Mouse (Mus musculus): ENCODE measurements at regions not wholly inside any gene's neighbourhood (a gene's known extent, or its start where the extent isn't known, plus 50 kb on each side); places are given as distances from the start of the nearest gene placed in this dataset. TPM values are rescaled to one million over a fixed set of nuclear protein-coding genes. Genes with fewer than 3 reads are reported as not detected.

- no peak overlapping the region for H3K4me2 ChIP-seq (replicated peaks)
- whole genome bisulfite sequencing: 76% methylated on average over 3 of the region's 3 CpGs
- peaks cover 9% of the 10 kb centered on the region; the same call in 1 of the 2 replicates for H3K27me3 ChIP-seq
Observed at GRCm38 (mm10) chr16:92890713-92891112, 64.8 kb upstream of the Runx1 start.

GRCm38 (mm10) chr16:92889537-92889936, 63.6 kb upstream of the Runx1 start:
- no peak overlapping the region for H3K4me3 ChIP-seq
- ATAC-seq (ENCODE audit: low FRiP score, low read depth): no peak
- H3K36me3 ChIP-seq: no peaks in the 10 kb centered on the region
- no peak overlapping the region for H3K27ac ChIP-seq
- no peaks in the 10 kb centered on the region for H3K9me3 ChIP-seq
- no peak overlapping the region for H3K9ac ChIP-seq
- no peak overlapping the region for H3K4me2 ChIP-seq (replicated peaks)
- no peaks in the 10 kb centered on the region for H3K4me1 ChIP-seq
- WGBS: 85% methylated on average over 10 of the region's 10 CpGs
- H3K27me3 ChIP-seq: peaks cover 11% of the 10 kb centered on the region; the same call in 1 of the 2 replicates

More at GRCm38 (mm10) chr16:92890713-92891112, 64.8 kb upstream of the Runx1 start:
- Histone ChIP-seq H3K27ac (no peak overlapping the region), H3K4me3 (no peak overlapping the region), H3K9ac (no peak overlapping the region), H3K9me3 (no peaks in the 10 kb centered on the region), H3K4me1 (no peaks in the 10 kb centered on the region), H3K36me3 (no peaks in the 10 kb centered on the region)
- no peak for ATAC-seq (ENCODE audit: low FRiP score, low read depth)

- Histone ChIP-seq H3K9me3 (no peaks in the 10 kb centered on the region), H3K4me2 (replicated peaks) (no peak overlapping the region), H3K9ac (no peak overlapping the region), H3K36me3 (no peaks in the 10 kb centered on the region), H3K27ac (no peak overlapping the region), H3K27me3 (peaks cover 24% of the 10 kb centered on the region), H3K4me1 (peaks cover 11% of the 10 kb centered on the region), H3K4me3 (no peak overlapping the region)
- 91% methylated on average over 3 of the region's 3 CpGs for WGBS
- ATAC-seq (ENCODE audit: low FRiP score, low read depth): no peak
Observed at GRCm38 (mm10) chr16:92886226-92886625, 60.3 kb upstream of the Runx1 start.

- WGBS: 14% methylated on average over 12 of the region's 12 CpGs
- H3K4me1 ChIP-seq: peaks cover 11% of the 10 kb centered on the region
- no peaks in the 10 kb centered on the region for H3K9me3 ChIP-seq
- peaks cover 19% of the 10 kb centered on the region for H3K27me3 ChIP-seq
- H3K4me2 ChIP-seq (replicated peaks): peak overlapping the region; percentile 40
- H3K9ac ChIP-seq: 0 out of 2 replicates have a peak overlapping the region, but pooled peaks have one; percentile 13
- no peaks in the 10 kb centered on the region for H3K36me3 ChIP-seq
- H3K4me3 ChIP-seq: no peak overlapping the region
- no peak; the same call in 1 of the 2 replicates for ATAC-seq (ENCODE audit: low FRiP score, low read depth)
- H3K27ac ChIP-seq: no peak overlapping the region
Observed at GRCm38 (mm10) chr16:92883821-92884272, 57.9 kb upstream of the Runx1 start.

DNA sequence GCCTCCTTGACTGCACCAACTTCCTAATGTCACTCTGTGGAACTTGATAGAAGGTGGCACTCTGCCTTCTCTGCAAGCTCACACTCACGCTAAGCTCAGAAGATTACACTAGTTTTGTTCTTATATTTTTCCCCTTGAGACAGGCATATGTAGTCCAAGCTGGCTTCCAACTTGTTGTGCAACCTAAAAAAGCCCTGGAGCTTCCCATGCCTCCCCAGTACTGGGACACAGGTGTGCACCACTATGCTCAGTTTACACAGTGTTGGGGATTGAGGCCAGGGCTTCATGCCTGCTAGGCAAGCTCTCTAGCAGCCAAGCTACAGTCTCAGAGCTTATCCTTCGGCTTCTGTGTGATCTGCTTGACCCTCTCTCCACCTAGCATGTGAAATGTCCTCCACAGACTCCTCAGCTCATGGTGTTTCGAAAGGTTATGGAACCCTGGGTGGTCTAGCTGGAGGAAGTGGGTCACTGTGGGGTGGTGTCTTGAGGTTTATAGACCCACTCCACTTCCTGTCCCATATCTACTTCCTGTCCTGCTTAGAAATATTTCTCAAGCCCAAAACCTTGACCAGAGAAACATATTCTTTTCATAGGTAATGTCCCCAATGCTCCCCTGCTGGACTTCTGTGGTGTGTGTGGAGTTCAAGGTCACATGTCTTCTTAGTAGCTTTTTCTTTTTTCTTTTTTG, 54.6 kb upstream of the Runx1 start:
- 81% methylated on average over 3 of the region's 3 CpGs for WGBS
- Histone ChIP-seq H3K27ac (no peak overlapping the region), H3K4me2 (replicated peaks) (no peak overlapping the region), H3K4me3 (no peak overlapping the region), H3K9ac (no peak overlapping the region), H3K9me3 (no peaks in the 10 kb centered on the region), H3K36me3 (no peaks in the 10 kb centered on the region), H3K4me1 (peaks cover 11% of the 10 kb centered on the region), H3K27me3 (peaks cover 17% of the 10 kb centered on the region)
- no peak for ATAC-seq (ENCODE audit: low FRiP score, low read depth)

DNA sequence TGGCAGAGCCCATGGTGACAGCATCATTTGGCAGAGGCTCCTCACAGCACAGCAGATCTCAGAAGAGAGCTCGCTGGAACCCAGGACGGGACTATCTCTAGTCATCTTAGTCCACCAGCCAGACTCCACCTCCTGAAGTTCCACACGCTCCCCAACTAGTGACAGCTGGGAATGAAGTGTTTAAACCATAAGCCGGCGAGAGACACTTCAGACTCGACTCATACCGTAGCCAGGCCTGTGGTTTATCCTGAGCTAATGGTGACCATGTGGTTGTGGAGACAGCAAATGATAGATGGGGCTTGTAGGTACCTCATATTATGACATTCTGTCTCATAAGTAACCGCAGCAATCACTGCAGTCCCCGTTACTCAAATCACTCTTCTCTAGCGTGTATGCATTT, 52.1 kb upstream of the Runx1 start:
- Histone ChIP-seq H3K27ac (no peak overlapping the region), H3K9me3 (no peaks in the 10 kb centered on the region), H3K4me3 (no peak overlapping the region), H3K36me3 (no peaks in the 10 kb centered on the region), H3K4me2 (replicated peaks) (no peak overlapping the region), H3K27me3 (peaks cover 7% of the 10 kb centered on the region), H3K4me1 (no peaks in the 10 kb centered on the region), H3K9ac (no peak overlapping the region)
- no peak for ATAC-seq (ENCODE audit: low FRiP score, low read depth)
- WGBS: 67% methylated on average over 10 of the region's 10 CpGs

MicroRNAs encoded in the stretch of these regions (microRNA counts, 519-probe panel; counts per million panel counts)
- not detected for microRNA mmu-miR-802

Small RNA genes in the stretch of these regions (microRNA-seq; reads per million reads assigned to microRNA genes)
- gene Gm28003 (not detected), gene Mir802 (3.0 reads per million, percentile 12 among the genes with 10 or more reads in this experiment)
